Mouse (Mus musculus) spleen, adult 2 months (tissue): ENCODE results near the gene Kbtbd6. TPM values are rescaled to one million over a fixed set of nuclear protein-coding genes. Genes with fewer than 3 reads are reported as not detected.

ENCODE experiments used
- DNase-seq, 2 experiments: peaks; one replicate each; pipeline versions ENCODE4 v3.0.0 to v3.0.0-alpha.2; 2012 to 2021; ENCODE audit warnings: low spot score in 2 of 2, low read depth in 1 of 2
- H3K27ac ChIP-seq: fragments of 200-500 bp; 2 replicates; pipeline ENCODE4 v1.5.1; 2012; ENCODE audit warnings: low read length, inconsistent platforms; ENCODE audit not compliant: insufficient read depth
- H3K27me3 ChIP-seq: fragments of 200-500 bp; 2 replicates; pipeline ENCODE4 v1.6.1; 2012; ENCODE audit warnings: mild to moderate bottlenecking, moderate library complexity, low read length, inconsistent platforms; ENCODE audit not compliant: control insufficient read depth, insufficient read depth
- H3K36me3 ChIP-seq: fragments of 200-500 bp; 2 replicates; pipeline ENCODE4 v1.6.1; 2012; ENCODE audit warnings: mild to moderate bottlenecking, low read length, inconsistent platforms; ENCODE audit not compliant: control insufficient read depth, insufficient read depth
- H3K4me1 ChIP-seq: fragments of 200-500 bp; 2 replicates; pipeline ENCODE4 v1.6.1; 2011; ENCODE audit warnings: inconsistent platforms; ENCODE audit not compliant: control insufficient read depth, insufficient read depth, insufficient read length
- H3K4me3 ChIP-seq: fragments of 200-500 bp; 2 replicates; pipeline ENCODE4 v1.5.1; 2011; ENCODE audit warnings: mild to moderate bottlenecking, inconsistent platforms; ENCODE audit not compliant: insufficient read depth, insufficient read length; ENCODE audit errors: extremely low read depth
- CTCF ChIP-seq: fragments of 200-500 bp; IDR thresholded peaks from 2 replicates; pipeline ENCODE4 v1.5.1; 2011; ENCODE audit warnings: mild to moderate bottlenecking, inconsistent platforms; ENCODE audit not compliant: insufficient read depth, insufficient read length, insufficient replicate concordance; ENCODE audit errors: extremely low read depth
- POLR2A ChIP-seq: fragments of 200-500 bp; IDR thresholded peaks from 2 replicates; pipeline ENCODE4 v1.6.1; 2011; ENCODE audit warnings: low read depth, low read length, inconsistent platforms
- WGBS: fragments of 180-500 bp; shearing (Covaris S2); methylation state at CpG from one replicate; pipeline ENCODE4 v1.1.7; 2018; 5-methylcytosine and 5-hydroxymethylcytosine counted together
- polyA plus RNA-seq: library from polyadenylated mRNA; depleted of rRNA; stranded (reverse); fragments of >200 nt; gene quantifications from 2 replicates; pipeline ENCODE4 v1.2.3, GENCODE M21; 2012

Gene Kbtbd6
- polyA plus RNA-seq, 1 experiment: 1.4 TPM

GRCm38 (mm10) chr14:79480624-79481338 is 29.1 kb downstream of the Kbtbd6 start, which contains the start of gene Elf1:
Gene Elf1 (plus strand): TSS chr14:79481194.
- under 1% methylated on average over 88 of the region's 96 CpGs for WGBS
- no peaks in the 10 kb centered on the region for H3K27me3 ChIP-seq
- TF ChIP-seq POLR2A (peak; percentile 57; the same call in 1 of the 2 replicates), CTCF (no peak)

GRCm38 (mm10) chr14:79481339-79482151 is 29.9 kb downstream of the Kbtbd6 start, which contains the start of gene Wbp4:
Gene Wbp4 (minus strand): TSS chr14:79481520.
- WGBS: under 1% methylated on average over 73 of the region's 86 CpGs
- Histone ChIP-seq H3K4me3 (peak within 1 kb of the TSS; percentile 96), H3K27me3 (no peaks in the 10 kb centered on the region), H3K27ac (peak within 1 kb of the TSS; percentile 99), H3K4me1 (no peaks in the 10 kb centered on the region; the same call in 1 of the 2 replicates), H3K36me3 (peaks cover 3% of the 10 kb centered on the region)
- DNase-seq: peak; percentile 81 to 89
- TF ChIP-seq CTCF (no peak), POLR2A (no peak; the same call in 1 of the 2 replicates)

More at GRCm38 (mm10) chr14:79480624-79481338, 29.1 kb downstream of the Kbtbd6 start, which contains the start of gene Elf1:
- Histone ChIP-seq H3K27ac (peak within 1 kb of the TSS; percentile 99), H3K36me3 (peaks cover 4% of the 10 kb centered on the region), H3K4me3 (peak within 1 kb of the TSS; percentile 96), H3K4me1 (no peaks in the 10 kb centered on the region; the same call in 1 of the 2 replicates)
- peak; percentile 70 to 92 for DNase-seq

GRCm38 (mm10) chr14:79482251-79482661 is 30.6 kb downstream of the Kbtbd6 start:
- DNase-seq: no peak
- under 1% methylated on average over 11 of the region's 11 CpGs for WGBS
- TF ChIP-seq CTCF: no peak
- Histone ChIP-seq H3K4me3 (peak overlapping the region; percentile 96), H3K27ac (peak overlapping the region; percentile 99; the same call in 1 of the 2 replicates), H3K36me3 (no peaks in the 10 kb centered on the region), H3K27me3 (no peaks in the 10 kb centered on the region), H3K4me1 (peaks cover 2% of the 10 kb centered on the region; the same call in 1 of the 2 replicates)

- Histone ChIP-seq H3K4me3 (peak overlapping the region; percentile 25), H3K36me3 (no peaks in the 10 kb centered on the region), H3K27ac (peak overlapping the region; percentile 51), H3K27me3 (no peaks in the 10 kb centered on the region), H3K4me1 (peaks cover 2% of the 10 kb centered on the region; the same call in 1 of the 2 replicates)
- TF ChIP-seq POLR2A: no peak
- no peak for TF ChIP-seq CTCF
- no peak for DNase-seq
- WGBS: 33% methylated on average over 15 of the region's 15 CpGs
Measured at GRCm38 (mm10) chr14:79482747-79483355, 31.2 kb downstream of the Kbtbd6 start.

- peaks cover 2% of the 10 kb centered on the region; the same call in 1 of the 2 replicates for H3K4me1 ChIP-seq
- DNase-seq: no peak
- H3K27me3 ChIP-seq: no peaks in the 10 kb centered on the region
- WGBS: 69% methylated on average over 8 of the region's 8 CpGs
- no peak for TF ChIP-seq CTCF
- TF ChIP-seq POLR2A: no peak
- no peak overlapping the region for H3K4me3 ChIP-seq
- H3K27ac ChIP-seq: peak overlapping the region; percentile 51
- H3K36me3 ChIP-seq: no peaks in the 10 kb centered on the region
Measured at GRCm38 (mm10) chr14:79483611-79484120, 32.0 kb downstream of the Kbtbd6 start.

GRCm38 (mm10) chr14:79486617-79486992 is 35.0 kb downstream of the Kbtbd6 start:
- WGBS: 57% methylated on average over 8 of the region's 8 CpGs
- Histone ChIP-seq H3K4me3 (no peak overlapping the region), H3K27me3 (no peaks in the 10 kb centered on the region), H3K27ac (no peak overlapping the region), H3K36me3 (no peaks in the 10 kb centered on the region), H3K4me1 (peaks cover 2% of the 10 kb centered on the region; the same call in 1 of the 2 replicates)
- no peak for DNase-seq
- no peak for TF ChIP-seq CTCF
- TF ChIP-seq POLR2A: no peak
